Mouse (Mus musculus): ENCODE measurements around the gene Prokr2.

DNA sequence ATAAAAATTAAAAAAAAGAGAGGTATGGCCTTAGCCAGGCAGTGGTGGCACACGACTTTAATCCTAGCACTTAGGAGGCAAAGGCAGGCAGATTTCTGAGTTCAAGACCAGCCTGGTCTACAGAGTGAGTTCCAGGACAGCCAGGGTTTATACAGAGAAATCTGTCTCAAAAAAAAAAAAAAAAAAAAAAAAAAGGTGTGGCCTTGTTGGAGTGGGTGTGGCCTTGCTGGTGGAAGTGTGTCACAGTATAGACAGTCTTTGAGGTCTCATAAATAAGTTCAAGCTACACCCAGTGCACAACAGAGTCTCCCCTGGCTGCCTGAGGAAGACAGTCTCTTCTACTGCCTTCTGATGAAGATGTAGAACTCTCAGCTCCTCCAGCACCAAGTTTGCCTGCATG, 68.1 kb downstream of the Prokr2 start:
- TF ChIP-seq CTCF (IDR thresholded peaks at IDR 0.05; ENCODE audit: insufficient read depth, low read length), result no peak
- no peak for TF ChIP-seq POLR2A (IDR thresholded peaks at IDR 0.05; ENCODE audit: borderline replicate concordance, extremely low read depth, low read depth, low read length)

Data from lung, adult 2 months (tissue).